Mouse (Mus musculus) brain, adult 2 months (tissue): ENCODE measurements around the gene Mmp15.
"Not testable (repeated sequence)": the region's sequence is repeated elsewhere in the genome, so short reads cannot be mapped to it uniquely, and the experiment has no call there.

Experiments
- DNase-seq: peaks from one replicate; pipeline ENCODE4 v3.0.0; 2011; ENCODE audit warnings: low read depth, low spot score

The Mmp15 gene

DNA sequence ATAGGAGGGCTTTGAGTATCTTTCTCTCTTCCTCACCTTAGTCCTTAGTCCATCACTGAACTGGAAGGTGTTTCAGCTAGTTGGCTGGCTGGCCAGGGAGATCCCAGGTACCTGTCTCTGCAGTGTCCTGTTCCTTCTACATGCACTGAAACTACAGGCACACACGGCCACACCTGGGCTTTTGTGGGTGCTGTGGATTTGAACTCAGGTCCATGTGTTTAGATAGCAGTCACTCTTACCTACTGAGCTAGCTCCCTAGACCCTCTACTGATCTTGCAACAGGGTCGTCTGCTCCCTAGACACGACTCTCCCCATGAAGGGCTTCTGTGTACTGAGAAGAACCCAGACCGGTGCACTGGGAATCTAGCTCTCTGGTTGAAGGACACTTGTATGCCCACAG is 25.0 kb downstream of the Mmp15 start:
- no peak for DNase-seq

DNA sequence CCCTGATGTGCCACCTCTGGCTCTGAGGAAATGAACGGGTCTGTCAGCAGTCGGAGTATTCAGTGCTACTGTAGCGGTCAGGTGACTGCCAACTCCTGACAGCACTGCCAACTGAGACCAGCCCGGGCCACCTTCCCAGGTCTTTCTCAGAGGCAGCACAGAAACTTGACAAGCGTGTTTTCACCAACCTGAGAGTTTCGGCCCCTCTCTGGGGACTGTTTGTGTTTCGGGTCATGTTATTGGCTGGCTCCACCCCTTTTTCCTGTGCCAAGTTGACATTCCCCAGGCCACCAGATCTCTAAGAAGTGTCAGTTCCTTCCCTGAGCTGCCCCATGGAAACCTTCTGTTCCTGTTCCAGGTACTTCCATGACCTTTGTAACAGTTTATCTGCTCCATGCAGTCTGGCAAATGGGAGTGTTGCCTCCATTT is 25.8 kb downstream of the Mmp15 start:
- no peak for DNase-seq

DNA sequence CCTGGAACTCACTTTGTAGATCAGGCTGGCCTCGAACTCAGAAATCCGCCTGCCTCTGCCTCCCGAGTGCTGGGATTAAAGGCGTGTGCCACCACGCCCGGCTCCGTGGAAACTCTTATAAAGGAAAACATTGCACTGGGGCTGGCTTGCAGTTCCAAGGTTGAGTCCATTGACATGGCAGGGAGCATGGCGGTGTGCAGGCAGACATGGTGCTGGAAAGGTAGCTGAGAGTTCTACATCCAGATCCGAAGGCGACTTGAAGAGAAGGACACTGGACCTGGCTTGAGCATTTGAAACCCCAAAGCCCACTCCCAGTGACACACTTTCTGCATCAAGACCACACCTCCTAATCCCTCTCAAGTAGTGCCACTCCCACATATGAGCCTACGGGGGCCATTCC is 26.9 kb downstream of the Mmp15 start:
- DNase-seq = not testable (repeated sequence)

DNA sequence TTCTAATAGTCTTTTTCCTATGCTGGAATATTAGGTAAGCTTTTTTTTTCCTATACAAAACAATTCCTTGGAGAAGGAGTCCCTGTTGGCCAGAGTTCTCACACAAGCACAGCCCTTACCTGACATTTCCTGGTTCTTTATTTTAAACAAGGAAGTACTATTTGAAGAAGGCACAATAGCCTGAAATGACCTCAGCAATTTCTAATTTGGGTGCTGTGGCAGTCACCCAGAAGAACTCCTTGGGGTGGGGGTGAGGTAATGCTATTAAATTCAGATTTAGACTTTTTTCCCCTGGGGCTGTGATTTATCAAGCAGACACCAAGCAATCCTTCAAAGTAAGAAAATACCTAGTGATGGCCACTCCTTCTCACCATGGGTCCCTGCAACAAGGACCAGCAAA is 28.9 kb downstream of the Mmp15 start:
- DNase-seq = no peak

DNA sequence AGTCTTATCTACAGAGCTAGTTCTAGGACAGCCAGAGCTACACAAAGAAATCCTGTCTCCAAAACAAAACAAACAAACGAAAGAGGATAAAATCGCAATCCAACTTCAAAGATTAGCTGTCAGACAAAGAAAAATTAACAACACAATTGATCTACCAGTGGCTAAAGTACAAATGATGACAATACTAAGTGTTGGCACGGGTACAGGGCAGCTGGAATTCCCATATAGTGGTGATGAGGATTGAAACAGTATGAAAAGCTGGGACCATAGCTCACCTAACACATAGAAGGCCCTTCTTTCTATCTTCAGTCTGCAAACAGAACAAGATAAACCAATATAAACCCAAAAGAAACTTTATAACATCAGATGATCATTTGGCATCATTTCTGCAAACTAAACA is 29.5 kb downstream of the Mmp15 start:
- no peak for DNase-seq

DNA sequence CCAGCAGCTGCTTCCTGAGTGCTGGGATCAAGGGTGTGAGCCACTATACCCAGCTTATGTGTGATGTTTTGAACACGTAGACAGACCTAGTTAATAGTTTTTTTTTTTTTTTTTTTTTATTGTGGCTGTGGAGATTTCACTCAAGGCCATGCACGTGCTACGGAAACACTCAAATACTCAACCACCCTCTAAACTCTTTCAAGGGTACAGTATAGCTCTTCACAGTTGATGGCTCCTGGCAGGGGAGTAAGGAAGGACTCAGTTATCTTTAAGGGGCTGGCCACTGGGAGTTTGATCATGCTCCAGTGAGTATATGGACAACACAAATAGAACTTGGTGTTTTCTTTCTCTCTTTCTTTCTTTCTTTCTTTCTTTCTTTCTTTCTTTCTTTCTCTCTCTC is 32.4 kb downstream of the Mmp15 start:
- DNase-seq = no peak

DNA sequence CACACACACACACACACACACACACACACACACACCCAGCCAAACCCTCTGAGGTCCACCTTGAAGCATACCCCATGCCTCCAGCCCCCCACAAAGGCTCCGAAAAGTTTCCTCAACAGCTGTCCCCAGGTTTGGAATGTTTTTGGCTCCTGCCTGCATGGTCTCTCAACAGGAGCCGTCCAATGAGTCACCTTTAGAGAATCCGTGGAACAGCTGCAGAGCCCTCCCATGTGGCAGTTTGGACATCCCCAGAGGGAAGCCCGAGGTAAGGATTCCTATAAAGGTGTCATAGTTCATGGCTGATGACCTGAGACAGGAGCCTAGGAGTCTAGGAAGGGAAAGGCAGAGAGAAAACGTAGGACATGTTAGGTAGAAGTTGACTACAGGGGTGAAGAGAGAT is 34.0 kb downstream of the Mmp15 start:
- no peak for DNase-seq

DNA sequence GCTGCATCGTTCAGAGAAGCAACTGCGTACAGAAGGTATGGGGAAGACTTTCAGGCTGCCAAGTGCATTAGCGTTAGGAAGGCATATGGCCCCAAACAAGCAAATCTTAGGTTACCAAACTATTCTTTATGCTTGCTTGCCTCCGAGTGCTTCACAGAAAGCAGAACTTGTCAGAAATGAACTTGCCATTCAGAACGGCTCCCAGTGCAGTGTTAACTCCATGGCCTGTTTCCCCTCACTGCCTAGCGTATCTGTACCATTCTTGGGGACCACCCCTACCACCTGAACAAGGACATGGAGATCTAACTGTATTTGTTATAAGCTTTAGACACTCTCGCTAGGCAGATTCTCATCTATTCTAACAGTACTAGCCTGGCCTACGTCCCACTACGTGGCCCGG is 35.2 kb downstream of the Mmp15 start:
- DNase-seq = no peak

DNA sequence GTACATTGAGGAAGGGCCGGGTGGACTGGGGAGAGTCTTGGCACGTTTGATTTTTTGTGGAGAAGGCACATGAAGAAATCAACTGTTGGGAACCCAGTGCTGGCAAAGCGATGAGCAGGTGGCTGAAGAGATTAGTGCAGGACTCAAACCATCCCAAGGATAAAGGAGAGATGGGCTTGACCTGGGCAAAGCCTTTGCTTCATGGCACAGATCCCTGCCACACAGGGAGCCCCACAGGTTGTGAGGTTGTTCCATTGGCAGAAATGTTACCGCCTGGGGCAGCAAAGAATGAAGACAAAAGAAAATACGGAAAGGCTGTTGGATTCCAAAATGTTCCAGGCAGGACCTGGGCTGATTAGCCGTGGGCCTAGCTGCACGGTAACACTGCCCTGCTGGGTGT is 35.9 kb downstream of the Mmp15 start:
- DNase-seq = no peak

DNA sequence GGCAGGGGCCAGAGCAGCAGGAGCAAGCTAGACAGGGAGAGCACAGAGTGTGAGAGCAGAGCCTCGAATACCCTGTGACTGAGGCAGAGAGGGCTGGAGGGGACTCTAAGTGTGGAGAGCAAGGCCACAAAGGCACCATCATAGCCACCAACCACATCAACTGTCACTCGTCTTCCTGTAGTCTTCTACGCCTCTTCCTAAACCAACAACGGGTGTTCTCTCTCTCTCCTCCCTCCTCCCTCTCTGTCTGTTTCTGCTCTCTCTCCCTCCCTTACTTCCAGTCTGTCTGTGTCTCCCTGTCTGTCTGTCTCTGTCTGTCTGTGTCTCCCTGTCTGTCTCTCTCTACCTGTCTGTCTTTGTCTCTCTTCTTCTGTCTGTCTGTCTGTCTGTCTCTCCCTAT is 38.2 kb downstream of the Mmp15 start:
- DNase-seq = no peak

DNA sequence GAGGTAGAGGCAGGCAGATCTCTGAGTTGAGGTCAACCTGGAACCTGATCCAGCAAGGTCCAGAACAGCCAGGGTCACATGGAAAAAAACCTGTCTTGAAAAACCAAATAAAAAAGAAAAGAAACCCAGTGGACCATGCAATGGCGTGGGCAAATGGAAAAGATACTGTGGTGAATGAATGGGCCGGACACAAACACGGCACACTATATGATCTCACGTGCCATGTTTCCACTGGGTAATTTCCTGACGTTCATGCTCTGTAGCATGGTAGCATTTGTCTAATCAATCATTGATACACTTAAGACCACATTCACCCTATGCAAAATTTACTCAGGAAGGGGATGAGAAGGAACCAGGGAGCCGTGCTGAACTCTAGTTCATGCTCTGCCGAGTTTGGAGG is 39.0 kb downstream of the Mmp15 start:
- no peak for DNase-seq

DNA sequence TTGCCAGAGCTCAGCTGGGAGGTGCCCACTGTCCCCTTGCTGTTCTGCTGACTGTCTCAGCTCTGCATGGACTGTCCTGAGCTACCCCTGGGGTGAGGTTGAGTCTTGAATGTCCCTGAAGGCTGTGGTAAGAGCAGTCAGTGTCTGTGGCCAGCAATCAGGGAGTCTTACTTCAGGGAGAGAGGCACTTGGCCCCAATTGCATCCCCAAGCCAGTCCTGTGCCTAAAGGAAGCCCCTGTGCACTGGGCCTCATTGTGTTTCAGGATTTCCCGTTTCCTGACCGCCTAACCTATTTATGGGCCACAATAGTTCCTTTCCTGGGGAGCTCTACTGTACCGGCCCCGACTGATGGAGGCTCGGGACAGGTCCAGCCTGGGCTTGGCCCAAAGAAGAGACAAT is 40.5 kb downstream of the Mmp15 start:
- DNase-seq = no peak

DNA sequence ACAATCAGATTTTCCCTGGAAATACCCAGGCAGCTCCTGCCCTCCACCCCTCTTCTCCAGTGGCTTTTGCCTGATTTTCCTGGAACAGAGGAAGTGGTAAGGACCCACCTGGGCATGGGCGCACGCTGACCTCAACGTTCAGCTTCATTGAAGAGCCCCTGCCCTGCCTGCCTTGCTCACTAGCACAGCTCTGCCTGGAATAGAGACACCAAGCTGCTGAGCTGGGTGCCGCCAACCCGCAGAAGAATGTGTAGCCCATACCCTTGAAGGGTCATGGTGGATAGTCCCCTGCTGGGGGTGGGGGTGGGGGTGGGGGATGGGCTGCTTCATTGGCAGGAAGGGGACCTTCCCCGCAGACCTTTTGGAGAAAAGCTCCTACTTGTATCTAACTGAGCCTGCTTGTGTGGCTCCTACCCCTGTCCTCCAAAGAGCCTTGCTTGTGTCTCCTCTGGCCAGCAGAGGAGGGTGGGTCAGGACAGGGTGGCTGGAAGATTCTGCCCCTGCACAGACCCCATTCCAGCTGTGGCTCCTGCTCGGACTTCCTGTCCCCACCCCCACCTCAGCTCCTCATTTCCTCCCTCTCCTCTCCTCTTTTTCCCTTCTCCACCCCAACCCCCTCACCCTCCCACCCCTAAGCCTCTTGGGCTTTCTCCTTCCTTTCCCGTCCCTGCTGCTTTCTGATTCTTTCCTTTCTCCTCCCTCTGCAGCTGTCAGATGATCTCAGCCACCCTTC is 43.3 kb downstream of the Mmp15 start:
- DNase-seq = no peak

DNA sequence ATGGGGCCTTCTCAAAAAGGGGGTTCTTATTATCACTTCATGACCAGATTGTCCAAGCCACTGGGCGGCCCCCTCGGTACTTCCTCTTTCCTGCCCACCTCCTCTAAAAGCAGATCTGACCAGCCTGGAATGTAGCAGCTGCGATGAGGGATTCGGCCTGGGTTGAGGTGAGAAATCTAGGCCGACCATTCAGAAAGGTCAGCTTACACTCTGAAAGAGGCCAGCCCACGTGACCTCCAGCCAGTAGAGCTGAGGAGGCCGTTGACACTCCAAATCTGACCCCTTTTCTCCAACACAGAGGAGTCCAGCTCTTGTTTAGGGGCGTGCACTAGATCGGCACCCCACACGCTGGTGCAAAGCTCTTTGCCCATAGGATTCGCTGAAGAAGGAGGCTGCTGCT is 44.7 kb downstream of the Mmp15 start:
- no peak for DNase-seq

DNA sequence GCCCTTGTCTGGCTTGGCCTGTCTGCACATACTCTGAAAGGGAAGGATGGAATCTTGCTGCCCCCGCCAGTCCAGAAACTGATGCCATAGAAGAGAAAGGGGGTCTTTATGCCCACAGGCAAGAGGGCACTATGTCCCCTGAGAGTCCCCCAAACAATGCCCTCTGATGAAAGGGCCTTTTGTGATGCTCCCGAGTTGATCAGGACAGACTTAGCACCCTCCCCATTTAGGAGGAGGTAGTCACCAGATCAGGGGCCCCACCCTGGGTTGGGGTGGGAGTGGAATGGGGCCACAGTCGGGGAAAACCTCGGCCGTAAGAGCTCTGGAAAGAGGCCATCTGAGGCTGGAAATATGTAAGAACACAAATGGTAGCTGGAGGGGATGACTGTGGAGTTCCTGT is 45.1 kb downstream of the Mmp15 start:
- DNase-seq = no peak

DNA sequence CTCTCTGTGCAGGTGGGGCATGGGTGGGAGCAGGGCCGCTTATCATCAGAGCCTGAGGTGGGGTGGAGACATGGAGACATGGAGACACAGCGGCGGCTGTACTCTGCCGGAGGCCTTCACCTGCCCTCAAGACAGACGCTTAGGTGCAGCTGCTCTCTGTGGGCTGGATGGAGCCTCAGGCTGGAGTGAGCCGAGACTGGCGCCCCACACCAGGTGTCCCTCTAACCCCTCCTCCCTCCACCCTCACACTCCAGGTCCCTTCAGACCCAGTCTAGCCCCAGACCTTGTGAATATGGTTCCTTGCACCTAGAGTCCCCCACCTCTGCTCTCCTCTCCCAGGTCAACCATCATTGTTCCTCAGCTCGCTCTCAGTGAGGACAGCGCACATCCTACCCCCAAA is 47.1 kb downstream of the Mmp15 start:
- DNase-seq = no peak

DNA sequence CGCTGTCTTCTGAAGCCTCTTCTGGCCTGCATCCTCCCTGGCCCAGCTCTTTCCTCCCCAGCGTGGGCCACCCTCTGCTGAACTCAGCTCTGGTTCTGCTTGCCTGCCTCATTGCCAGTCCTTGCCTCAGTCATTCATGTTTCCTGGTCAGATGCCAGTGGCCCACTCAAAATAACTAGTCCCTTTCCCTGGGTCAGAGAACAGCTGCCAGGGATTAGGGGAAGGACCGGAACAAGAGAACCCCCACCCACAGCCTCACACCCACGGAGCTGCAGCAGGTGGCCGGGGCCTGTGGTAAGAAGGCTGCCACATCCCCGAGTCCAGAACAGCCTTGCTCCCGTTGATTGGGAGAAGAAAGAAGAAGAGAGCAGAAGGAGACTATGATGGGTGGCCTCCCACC is 49.0 kb downstream of the Mmp15 start:
- no peak for DNase-seq

DNA sequence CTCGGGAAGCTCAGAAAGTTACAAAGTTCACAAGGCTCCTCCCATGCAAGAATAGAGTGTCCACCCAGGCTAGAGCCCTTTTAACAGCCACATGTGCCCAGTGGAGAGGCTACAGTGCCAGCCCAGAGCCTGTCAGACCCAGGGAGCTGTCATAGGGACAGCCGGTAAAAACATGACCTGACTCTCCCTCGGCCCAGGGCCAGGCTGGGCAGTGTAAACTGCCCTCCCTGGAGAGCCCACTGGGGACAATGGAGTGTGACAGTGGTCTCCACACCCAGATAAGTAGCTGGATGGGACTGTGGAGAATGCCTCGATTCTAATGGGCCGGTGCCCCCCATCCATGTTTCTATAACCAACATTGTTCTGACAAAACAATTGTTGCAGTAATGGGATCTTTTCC is 57.5 kb downstream of the Mmp15 start:
- DNase-seq = no peak

DNA sequence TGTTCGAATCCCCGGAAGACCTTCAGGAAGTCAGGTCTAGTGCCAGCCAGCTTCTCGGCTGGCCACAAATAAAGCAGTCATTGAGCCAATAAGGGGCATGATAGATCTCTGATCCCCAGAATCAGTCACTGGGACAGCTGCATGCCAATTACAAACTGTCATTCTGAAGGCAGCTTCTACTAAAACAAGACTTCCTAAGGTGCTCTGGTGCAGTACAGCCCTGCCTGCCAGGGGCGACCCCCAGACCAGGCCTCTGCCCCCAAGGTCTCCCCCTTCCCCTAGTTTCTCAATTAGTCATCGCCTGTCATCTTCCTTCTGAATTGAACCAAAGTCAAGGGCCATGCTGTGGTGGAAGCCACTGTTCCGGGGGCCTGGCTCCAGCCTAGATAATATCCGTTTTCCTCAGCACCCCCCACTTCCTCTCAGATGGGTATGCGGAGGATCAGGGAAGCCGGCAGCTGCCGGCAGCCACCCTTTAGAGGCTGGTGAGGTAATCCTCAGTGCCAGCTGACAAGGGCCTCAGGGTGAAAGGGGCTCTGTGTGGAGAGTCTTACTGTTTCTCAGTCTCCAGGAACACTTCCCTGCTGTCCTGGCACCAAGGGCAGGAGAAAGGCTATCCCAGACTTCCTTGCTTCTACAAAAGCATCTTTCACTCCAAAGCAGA is 59.4 kb downstream of the Mmp15 start:
- peak; percentile 40 for DNase-seq

DNA sequence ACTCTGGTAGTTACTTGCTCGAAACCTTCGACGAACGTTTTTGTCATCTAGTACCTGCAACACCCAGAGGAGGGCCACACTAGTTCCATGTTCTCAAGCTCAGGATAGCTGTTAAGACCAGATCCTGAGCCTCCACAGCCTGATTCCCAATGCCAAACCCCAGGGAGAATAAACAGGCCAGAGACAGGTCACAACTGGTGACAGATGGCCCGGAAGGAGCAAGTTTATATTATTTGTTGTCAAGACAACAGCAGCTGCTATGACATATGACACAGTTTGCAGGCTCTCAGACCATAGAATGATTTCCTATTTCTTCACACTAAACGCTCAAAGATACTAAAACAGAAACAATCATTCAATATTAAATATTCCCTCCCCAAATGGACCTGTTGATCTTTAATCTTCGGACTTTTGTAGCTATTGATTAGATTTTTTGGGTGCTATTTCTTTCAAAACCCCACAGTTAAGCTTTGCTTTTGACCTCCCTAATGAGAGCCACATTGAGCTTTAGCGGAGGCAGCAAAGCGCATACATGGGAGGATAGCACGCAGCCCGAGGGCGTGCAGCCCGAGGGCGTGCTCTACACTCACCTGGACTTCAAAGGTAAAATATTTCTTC is 70.2 kb downstream of the Mmp15 start:
- no peak for DNase-seq
